Mouse (Mus musculus) midbrain, embryonic 16.5 days (tissue): ENCODE data around the gene Mrpl17. TPM values are rescaled to one million over a fixed set of nuclear protein-coding genes. Genes with fewer than 3 reads are reported as not detected.

Source experiments
- ATAC-seq: fragments of 200-750 bp; cut with Nextera tagmentation; 2 replicates; pipeline ENCODE4 v1.8.0; 2017; ENCODE audit warnings: moderate TSS enrichment
- H3K27ac ChIP-seq: fragments of 300-500 bp; sonication (generic); 2 replicates; pipeline ENCODE4 v1.5.1; 2014; ENCODE audit warnings: mild to moderate bottlenecking, low read length, mixed read lengths
- H3K27me3 ChIP-seq: fragments of 300-500 bp; sonication (generic); 2 replicates; pipeline ENCODE4 v1.6.1; 2014; ENCODE audit warnings: low read depth, low read length, mixed read lengths; ENCODE audit not compliant: control insufficient read depth, insufficient read depth
- H3K36me3 ChIP-seq: fragments of 300-500 bp; sonication (generic); 2 replicates; pipeline ENCODE4 v1.6.1; 2014; ENCODE audit warnings: mild to moderate bottlenecking, low read length, moderate library complexity, mixed read lengths; ENCODE audit not compliant: control insufficient read depth, insufficient read depth
- H3K4me1 ChIP-seq: fragments of 300-500 bp; sonication (generic); 2 replicates; pipeline ENCODE4 v1.6.1; 2014; ENCODE audit warnings: mild to moderate bottlenecking, low read length, mixed read lengths; ENCODE audit not compliant: control insufficient read depth, insufficient read depth
- H3K4me2 ChIP-seq: fragments of 300-500 bp; sonication (generic); 2 replicates; pipeline ENCODE4 v1.6.1; 2014; ENCODE audit warnings: mild to moderate bottlenecking, low read length, mixed read lengths
- H3K4me3 ChIP-seq: fragments of 300-500 bp; sonication (generic); 2 replicates; pipeline ENCODE4 v1.5.1; 2014; ENCODE audit warnings: low read depth, mild to moderate bottlenecking, low read length, moderate library complexity, mixed read lengths
- H3K9ac ChIP-seq: fragments of 300-500 bp; sonication (generic); 2 replicates; pipeline ENCODE4 v1.6.1; 2014; ENCODE audit warnings: low read depth, low read length, mixed read lengths
- H3K9me3 ChIP-seq: fragments of 300-500 bp; sonication (generic); replicated peaks from 2 replicates; pipeline ENCODE4 v1.6.1; 2014; ENCODE audit warnings: mild to moderate bottlenecking, low read length, mixed read lengths; ENCODE audit not compliant: control insufficient read depth, poor library complexity, severe bottlenecking
- WGBS: fragments of 180-500 bp; shearing (Covaris S2); extraction: QIAGEN DNeasy Blood & Tissue Kit; methylation state at CpG from one replicate; pipeline ENCODE4 v1.1.7; 2014; 5-methylcytosine and 5-hydroxymethylcytosine counted together
- polyA plus RNA-seq: library from polyadenylated mRNA; unstranded; fragments of >200 nt; fragmentation: Nextera tagmentation; extraction: Ambion mirVana; gene quantifications from 2 replicates; pipeline ENCODE4 v1.2.1, GENCODE M21; 2015

Mrpl17 gene
- polyA plus RNA-seq, 1 experiment from 2014 or later = 160 TPM

- no peaks in the 10 kb centered on the region for H3K27me3 ChIP-seq
- no peak overlapping the region; the same call in 1 of the 2 replicates for H3K27ac ChIP-seq
- peak overlapping the region; percentile 55 for H3K4me3 ChIP-seq
- whole genome bisulfite sequencing = 83% methylated on average over 7 of the region's 7 CpGs
- H3K4me2 ChIP-seq = peak overlapping the region; percentile 73
- H3K9ac ChIP-seq = peak overlapping the region; percentile 83
- peaks cover 6% of the 10 kb centered on the region for H3K36me3 ChIP-seq
- H3K9me3 ChIP-seq = no peaks in the 10 kb centered on the region
- peaks cover 12% of the 10 kb centered on the region for H3K4me1 ChIP-seq
- ATAC-seq = no peak
Observed at GRCm38 (mm10) chr7:105809836-105810235, 1.1 kb downstream of the Mrpl17 start.

GRCm38 (mm10) chr7:105808385-105808784, 2.5 kb downstream of the Mrpl17 start:
- Histone ChIP-seq H3K27me3 (no peaks in the 10 kb centered on the region), H3K9ac (no peak overlapping the region), H3K4me1 (peaks cover 12% of the 10 kb centered on the region), H3K9me3 (no peaks in the 10 kb centered on the region), H3K4me3 (no peak overlapping the region), H3K27ac (no peak overlapping the region), H3K36me3 (peaks cover 6% of the 10 kb centered on the region), H3K4me2 (no peak overlapping the region)
- 95% methylated on average over 1 of the region's 1 CpGs for WGBS
- no peak for ATAC-seq

- Histone ChIP-seq H3K4me3 (no peak overlapping the region), H3K4me1 (peaks cover 12% of the 10 kb centered on the region), H3K36me3 (peaks cover 6% of the 10 kb centered on the region), H3K4me2 (no peak overlapping the region), H3K27ac (no peak overlapping the region), H3K9me3 (no peaks in the 10 kb centered on the region), H3K9ac (no peak overlapping the region), H3K27me3 (no peaks in the 10 kb centered on the region)
- 61% methylated on average over 2 of the region's 2 CpGs for WGBS
- no peak for ATAC-seq
Observed at GRCm38 (mm10) chr7:105806716-105807115, 4.2 kb downstream of the Mrpl17 start.

GRCm38 (mm10) chr7:105806125-105806524, 4.8 kb downstream of the Mrpl17 start:
- Histone ChIP-seq H3K9ac (no peak overlapping the region), H3K4me2 (no peak overlapping the region), H3K4me1 (peaks cover 12% of the 10 kb centered on the region), H3K4me3 (no peak overlapping the region), H3K27me3 (no peaks in the 10 kb centered on the region), H3K9me3 (no peaks in the 10 kb centered on the region), H3K27ac (no peak overlapping the region), H3K36me3 (peaks cover 6% of the 10 kb centered on the region)
- 79% methylated on average over 5 of the region's 5 CpGs for WGBS
- no peak for ATAC-seq

- Histone ChIP-seq H3K4me2 (no peak overlapping the region), H3K27ac (no peak overlapping the region), H3K27me3 (no peaks in the 10 kb centered on the region), H3K36me3 (0 out of 2 replicates have a peak, but pooled peaks cover under 1% of the 10 kb centered on the region), H3K4me3 (no peak overlapping the region), H3K9me3 (no peaks in the 10 kb centered on the region), H3K9ac (no peak overlapping the region), H3K4me1 (no peaks in the 10 kb centered on the region)
- ATAC-seq = no peak
Observed at GRCm38 (mm10) chr7:105803428-105803827, 7.5 kb downstream of the Mrpl17 start.

- H3K9ac ChIP-seq = no peak overlapping the region
- no peaks in the 10 kb centered on the region for H3K4me1 ChIP-seq
- no peak overlapping the region for H3K27ac ChIP-seq
- H3K9me3 ChIP-seq = no peaks in the 10 kb centered on the region
- H3K27me3 ChIP-seq = no peaks in the 10 kb centered on the region
- ATAC-seq = no peak
- H3K4me2 ChIP-seq = no peak overlapping the region
- no peaks in the 10 kb centered on the region for H3K36me3 ChIP-seq
- no peak overlapping the region for H3K4me3 ChIP-seq
- WGBS = 50% methylated on average over 1 of the region's 1 CpGs
Observed at GRCm38 (mm10) chr7:105802771-105803170, 8.1 kb downstream of the Mrpl17 start.

GRCm38 (mm10) chr7:105802312-105802711, 8.6 kb downstream of the Mrpl17 start:
- no peaks in the 10 kb centered on the region for H3K9me3 ChIP-seq
- H3K4me1 ChIP-seq = no peaks in the 10 kb centered on the region
- no peaks in the 10 kb centered on the region for H3K36me3 ChIP-seq
- ATAC-seq = no peak
- 52% methylated on average over 2 of the region's 2 CpGs for WGBS
- H3K4me3 ChIP-seq = no peak overlapping the region
- H3K9ac ChIP-seq = no peak overlapping the region
- no peaks in the 10 kb centered on the region for H3K27me3 ChIP-seq
- no peak overlapping the region for H3K4me2 ChIP-seq
- H3K27ac ChIP-seq = no peak overlapping the region

- H3K9me3 ChIP-seq = no peaks in the 10 kb centered on the region
- H3K4me3 ChIP-seq = no peak overlapping the region
- H3K27ac ChIP-seq = no peak overlapping the region
- H3K4me1 ChIP-seq = no peaks in the 10 kb centered on the region
- 96% methylated on average over 3 of the region's 3 CpGs for WGBS
- H3K27me3 ChIP-seq = no peaks in the 10 kb centered on the region
- H3K36me3 ChIP-seq = no peaks in the 10 kb centered on the region
- no peak overlapping the region for H3K9ac ChIP-seq
- ATAC-seq = no peak
- no peak overlapping the region for H3K4me2 ChIP-seq
Observed at GRCm38 (mm10) chr7:105796972-105797371, 13.9 kb downstream of the Mrpl17 start.

- no peaks in the 10 kb centered on the region for H3K36me3 ChIP-seq
- 7% methylated on average over 7 of the region's 7 CpGs for WGBS
- no peak overlapping the region for H3K9ac ChIP-seq
- H3K9me3 ChIP-seq = no peaks in the 10 kb centered on the region
- H3K27ac ChIP-seq = no peak overlapping the region
- H3K4me3 ChIP-seq = no peak overlapping the region
- no peak overlapping the region for H3K4me2 ChIP-seq
- no peak for ATAC-seq
- no peaks in the 10 kb centered on the region for H3K4me1 ChIP-seq
- H3K27me3 ChIP-seq = no peaks in the 10 kb centered on the region
Observed at GRCm38 (mm10) chr7:105795759-105796366, 15.0 kb downstream of the Mrpl17 start.
